Mouse (Mus musculus) CH12.LX (cell line): ENCODE data around the gene Recql5. TPM values are rescaled to one million over a fixed set of nuclear protein-coding genes. Genes with fewer than 3 reads are reported as not detected.

ENCODE experiments used
- DNase-seq: peaks from one replicate; pipeline ENCODE4 v3.0.0-alpha.2; 2013; ENCODE audit errors: extremely low read depth
- H3K27ac ChIP-seq: 2 replicates; pipeline ENCODE4 v1.5.1; 2012; ENCODE audit warnings: low read depth, mild to moderate bottlenecking, control low read depth, moderate library complexity; ENCODE audit not compliant: insufficient read depth
- H3K27me3 ChIP-seq: replicated peaks from 2 replicates; pipeline ENCODE3; 2012; ENCODE audit warnings: inconsistent platforms
- H3K36me3 ChIP-seq, 2 experiments: replicated peaks in 1 of 2; 2 replicates each; pipeline versions ENCODE3 to v1.6.1; 2012; ENCODE audit warnings: inconsistent platforms in 1 of 2, low read length in 1 of 2, mild to moderate bottlenecking in 1 of 2, mixed read lengths in 1 of 2, moderate library complexity in 1 of 2; ENCODE audit not compliant: control insufficient read depth in 1 of 2, insufficient read depth in 1 of 2
- H3K4me1 ChIP-seq, 2 experiments: 2 replicates each; pipeline ENCODE4 v1.6.1; 2012; ENCODE audit warnings: inconsistent platforms in 1 of 2, moderate library complexity in 1 of 2; ENCODE audit not compliant: insufficient read depth in 2 of 2, control insufficient read depth in 1 of 2
- H3K4me2 ChIP-seq: 2 replicates; pipeline ENCODE4 v1.6.1; 2012; ENCODE audit warnings: low read depth, mild to moderate bottlenecking, control low read depth; ENCODE audit not compliant: poor library complexity, insufficient read depth, severe bottlenecking
- H3K4me3 ChIP-seq, 3 experiments: fragments of 150-350 bp in 1 of 3; sonication (generic) in 1 of 3; replicated peaks in 1 of 3; 2 replicates each; pipeline versions ENCODE3 to v1.5.1; 2011 to 2012; ENCODE audit warnings: low read depth in 2 of 3, low read length in 2 of 3, mild to moderate bottlenecking in 2 of 3, moderate library complexity in 2 of 3, control low read depth in 1 of 3, improper control_type of control experiment in 1 of 3, inconsistent platforms in 1 of 3, mixed read lengths in 1 of 3; ENCODE audit not compliant: poor library complexity in 1 of 3
- H3K79me2 ChIP-seq: replicated peaks from 2 replicates; pipeline ENCODE4 v1.6.1; 2012; ENCODE audit warnings: mild to moderate bottlenecking, moderate library complexity; ENCODE audit not compliant: control insufficient read depth, poor library complexity, insufficient read depth, severe bottlenecking; ENCODE audit errors: extremely low read depth
- H3K9ac ChIP-seq: 2 replicates; pipeline ENCODE4 v1.6.1; 2012; ENCODE audit warnings: low read depth, mild to moderate bottlenecking, control low read depth, moderate library complexity; ENCODE audit not compliant: insufficient read depth
- H3K9me3 ChIP-seq: replicated peaks from 2 replicates; pipeline ENCODE3; 2012; ENCODE audit warnings: low read length, inconsistent platforms, mixed read lengths
- CHD1 ChIP-seq: IDR thresholded peaks from 2 replicates; pipeline ENCODE4 v1.6.1; 2012; ENCODE audit warnings: low read depth, low read length, improper control_type of control experiment, inconsistent platforms
- EP300 ChIP-seq: IDR thresholded peaks from 2 replicates; pipeline ENCODE4 v1.6.1; 2011; ENCODE audit warnings: low read length, improper control_type of control experiment
- ETS1 ChIP-seq: conservative IDR thresholded peaks from 2 replicates; pipeline ENCODE4 v1.6.1; 2012; ENCODE audit warnings: low read depth, mild to moderate bottlenecking, inconsistent platforms, low read length, improper control_type of control experiment, moderate library complexity
- GABPA ChIP-seq: IDR thresholded peaks from 2 replicates; pipeline ENCODE4 v1.6.1; 2012; ENCODE audit warnings: low read depth, low read length, improper control_type of control experiment, inconsistent platforms; ENCODE audit not compliant: insufficient replicate concordance
- HCFC1 ChIP-seq: IDR thresholded peaks from 2 replicates; pipeline ENCODE4 v1.6.1; 2012; ENCODE audit warnings: low read depth, mild to moderate bottlenecking, inconsistent platforms, low read length, improper control_type of control experiment
- IRF4 ChIP-seq: IDR thresholded peaks from 2 replicates; pipeline ENCODE4 v1.6.1; 2014; ENCODE audit warnings: low read depth, mild to moderate bottlenecking, inconsistent platforms, low read length, improper control_type of control experiment
- JUND ChIP-seq: conservative IDR thresholded peaks from 2 replicates; pipeline ENCODE4 v1.6.1; 2011; ENCODE audit warnings: low read depth, low read length, improper control_type of control experiment
- KAT2A ChIP-seq: IDR thresholded peaks from 2 replicates; pipeline ENCODE4 v1.6.1; 2012; ENCODE audit warnings: low read length, improper control_type of control experiment, inconsistent platforms; ENCODE audit not compliant: insufficient replicate concordance
- MAZ ChIP-seq: IDR thresholded peaks from 2 replicates; pipeline ENCODE4 v1.6.1; 2012; ENCODE audit warnings: low read depth, mild to moderate bottlenecking, inconsistent platforms, low read length, improper control_type of control experiment, moderate library complexity
- MXI1 ChIP-seq: IDR thresholded peaks from 2 replicates; pipeline ENCODE4 v1.6.1; 2011; ENCODE audit warnings: mild to moderate bottlenecking, low read depth, low read length, improper control_type of control experiment
- MYC ChIP-seq: IDR thresholded peaks from 2 replicates; pipeline ENCODE4 v1.6.1; 2011; ENCODE audit warnings: low read depth, mild to moderate bottlenecking, improper control_type of control experiment, low read length
- NRF1 ChIP-seq: IDR thresholded peaks from 2 replicates; pipeline ENCODE4 v1.6.1; 2014; ENCODE audit warnings: low read depth, mild to moderate bottlenecking, inconsistent platforms, low read length, improper control_type of control experiment, moderate library complexity
- RCOR1 ChIP-seq: conservative IDR thresholded peaks from 2 replicates; pipeline ENCODE4 v1.6.1; 2012; ENCODE audit warnings: low read depth, mild to moderate bottlenecking, inconsistent platforms, low read length, improper control_type of control experiment
- SIN3A ChIP-seq: IDR thresholded peaks from 2 replicates; pipeline ENCODE4 v1.6.1; 2012; ENCODE audit warnings: low read length, improper control_type of control experiment, inconsistent platforms
- SMC3 ChIP-seq: IDR thresholded peaks from 2 replicates; pipeline ENCODE4 v1.6.1; 2011; ENCODE audit warnings: low read depth, low read length, improper control_type of control experiment
- TBP ChIP-seq: conservative IDR thresholded peaks from 2 replicates; pipeline ENCODE4 v1.6.1; 2011; ENCODE audit warnings: low read depth, low read length, improper control_type of control experiment
- TCF12 ChIP-seq: IDR thresholded peaks from 2 replicates; pipeline ENCODE4 v1.6.1; 2014; ENCODE audit warnings: low read depth, mild to moderate bottlenecking, inconsistent platforms, low read length, improper control_type of control experiment
- UBTF ChIP-seq: IDR thresholded peaks from 2 replicates; pipeline ENCODE4 v1.6.1; 2012; ENCODE audit warnings: low read depth, mild to moderate bottlenecking, inconsistent platforms, low read length, improper control_type of control experiment, moderate library complexity
- USF2 ChIP-seq: conservative IDR thresholded peaks from 2 replicates; pipeline ENCODE4 v1.6.1; 2011; ENCODE audit warnings: low read depth, low read length, improper control_type of control experiment
- ZKSCAN1 ChIP-seq: IDR thresholded peaks from 2 replicates; pipeline ENCODE4 v1.6.1; 2012; ENCODE audit warnings: low read depth, inconsistent platforms, low read length, improper control_type of control experiment, borderline replicate concordance
- ZNF384 ChIP-seq: IDR thresholded peaks from 2 replicates; pipeline ENCODE4 v1.6.1; 2012; ENCODE audit warnings: low read depth, low read length, improper control_type of control experiment, inconsistent platforms
- dilution Hi-C: fragments of 300-500 bp; cut with MboI; formaldehyde crosslinking; loops from 2 replicates; pipeline ENCODE4 v1.14.3; 2020; ENCODE audit warnings: low sequenced_read_pairs; ENCODE audit not compliant: extremely low pct_unique_long_range_greater_than_20kb, extremely low pct_ligation_motif_present
- in situ Hi-C: fragments of 300-500 bp; cut with MboI; formaldehyde crosslinking; loops from 3 replicates; pipeline ENCODE4 v1.14.3; 2019; ENCODE audit warnings: low sequenced_read_pairs, low pct_ligation_motif_present, low pct_unique_long_range_greater_than_20kb, mixed read lengths
- polyA plus RNA-seq: library from polyadenylated mRNA; unstranded; fragments of >175 nt; gene quantifications from 2 replicates; pipeline ENCODE4 v1.2.1, GENCODE M21; 2012; ENCODE audit warnings: low read depth; ENCODE audit not compliant: insufficient read length
- total RNA-seq, 2 experiments: library from RNA; depleted of rRNA; stranded (reverse); fragments of 300-350 nt in 1 of 2; fragments of >200 nt in 1 of 2; gene quantifications; 2 replicates each; pipeline ENCODE4 v1.2.3; 2012 to 2014

The Recql5 gene
- total and polyA plus RNA-seq, 3 experiments = 21.8 to 43.3 (median 31.0) TPM

DNA sequence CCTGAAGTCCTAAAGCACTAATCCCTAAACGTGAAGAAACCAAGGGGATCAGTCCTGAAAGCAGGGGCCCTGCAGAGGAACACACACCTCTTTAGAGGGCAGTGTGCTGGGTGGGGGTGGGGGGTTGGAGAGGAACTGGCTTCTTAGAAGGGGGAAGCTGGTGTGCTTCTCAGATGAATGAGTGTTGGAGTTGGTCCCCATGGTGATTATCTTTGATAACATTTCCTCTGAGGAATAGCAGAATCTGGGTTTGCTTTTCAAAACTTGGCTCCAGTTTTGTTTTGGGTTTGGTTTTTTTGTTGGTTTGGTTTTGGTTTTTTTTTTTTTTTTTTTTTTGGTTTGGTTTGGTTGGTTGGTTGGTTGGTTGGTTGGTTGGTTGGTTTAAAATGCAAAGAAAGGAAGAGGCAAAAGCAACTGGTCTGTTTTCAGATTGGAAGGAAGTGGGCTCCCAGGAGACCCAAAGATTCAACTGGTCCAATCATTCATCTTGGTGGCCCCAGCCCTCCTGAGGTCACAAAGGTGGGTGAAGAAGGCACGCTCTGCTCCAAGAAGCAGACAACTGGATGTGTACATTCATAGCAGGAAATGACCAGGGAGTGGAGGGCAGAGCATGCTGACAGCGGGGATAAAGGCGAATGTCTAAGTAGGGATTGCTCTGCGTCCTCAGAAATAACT is 35.6 kb upstream of the Recql5 start:
- Histone ChIP-seq H3K79me2 (no peaks in the 10 kb centered on the region), H3K9ac (no peak overlapping the region), H3K4me2 (peak overlapping the region; percentile 11; the same call in 1 of the 2 replicates), H3K9me3 (no peaks in the 10 kb centered on the region), H3K27ac (no peak overlapping the region), H3K27me3 (peaks cover 5% of the 10 kb centered on the region)
- peak; percentile 66 for DNase-seq
- in situ Hi-C loops (no loop called here), dilution Hi-C loops (no loop called here)
- TF ChIP-seq MYC (0 out of 2 replicates have a peak, but pooled peaks have one; percentile 21), MXI1 (no peak), MAZ (0 out of 2 replicates have a peak, but pooled peaks have one; percentile 6), ETS1 (no peak), KAT2A (no peak), TCF12 (0 out of 2 replicates have a peak, but pooled peaks have one; percentile 14), ZNF384 (peak; percentile 90), UBTF (no peak), CHD1 (no peak), JUND (0 out of 2 replicates have a peak, but pooled peaks have one; percentile 28), TBP (no peak), SIN3A (peak; percentile 24; the same call in 1 of the 2 replicates), HCFC1 (0 out of 2 replicates have a peak, but pooled peaks have one; percentile 14), IRF4 (peak; percentile 33; the same call in 1 of the 2 replicates)
- TF ChIP-seq, all 38 proteins: peak for 8
- peaks cover 23 to 34% of the 10 kb centered on the region in 2 experiments for H3K36me3 ChIP-seq
- peaks cover 12 to 17% of the 10 kb centered on the region in 2 experiments for H3K4me1 ChIP-seq
- H3K4me3 ChIP-seq = no peak overlapping the region

DNA sequence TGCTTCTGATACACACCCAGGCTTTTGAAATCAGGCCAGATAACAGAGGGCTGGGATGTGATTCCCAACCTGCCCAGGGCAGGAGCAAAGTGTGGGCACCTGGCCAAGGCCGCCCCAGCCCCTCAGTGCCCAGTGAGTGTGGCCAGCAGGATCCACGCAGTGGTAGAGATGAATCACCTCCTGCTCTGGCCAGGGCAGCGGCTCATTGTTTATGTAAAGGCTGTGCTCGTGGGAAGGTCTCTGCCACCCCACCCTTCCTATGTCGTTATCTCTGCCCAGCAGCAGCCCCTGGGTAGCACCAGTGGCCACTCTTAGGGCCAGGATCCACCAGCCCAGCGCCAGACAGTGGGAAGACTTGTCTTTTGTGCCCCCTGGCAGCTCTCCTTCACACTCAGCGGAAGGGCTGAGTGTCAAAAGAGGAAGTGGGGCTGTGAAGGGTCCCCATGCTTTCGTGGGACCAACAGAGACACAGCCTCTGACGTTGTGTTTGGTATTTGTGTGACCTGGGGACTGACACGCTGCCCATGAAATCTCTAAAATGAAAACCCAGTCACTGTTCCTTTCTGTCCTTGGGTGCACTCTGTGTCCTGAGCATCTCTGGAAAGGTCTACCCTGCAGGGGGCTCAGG is 31.8 kb upstream of the Recql5 start:
- Histone ChIP-seq H3K4me2 (no peak overlapping the region), H3K36me3 (peaks cover 58 to 72% of the 10 kb centered on the region in 2 experiments), H3K4me1 (peaks cover 12 to 17% of the 10 kb centered on the region in 2 experiments), H3K4me3 (no peak overlapping the region), H3K9me3 (no peaks in the 10 kb centered on the region), H3K27me3 (no peaks in the 10 kb centered on the region), H3K9ac (no peak overlapping the region), H3K27ac (no peak overlapping the region), H3K79me2 (no peaks in the 10 kb centered on the region)
- DNase-seq = no peak
- no peak for TF ChIP-seq KAT2A
- no peak for TF ChIP-seq NRF1
- no peak for TF ChIP-seq USF2
- TF ChIP-seq SIN3A = no peak
- TF ChIP-seq EP300 = no peak
- TF ChIP-seq ZKSCAN1 = no peak
- no peak for TF ChIP-seq GABPA
- no peak for TF ChIP-seq RCOR1
- TF ChIP-seq SMC3 = no peak
- no peak for TF ChIP-seq MXI1
- no peak for TF ChIP-seq ETS1
- in situ Hi-C loops = no loop called here
- dilution Hi-C loops = no loop called here
